Mouse (Mus musculus) brain, embryonic 14.5 days (tissue): ENCODE measurements at regions not wholly inside any gene's neighbourhood (a gene's known extent, or its start where the extent isn't known, plus 50 kb on each side); places are given as distances from the start of the nearest gene placed in this dataset.

Experiments
- CTCF ChIP-seq: fragments of 200-500 bp; IDR thresholded peaks from 2 replicates; pipeline ENCODE4 v1.5.1; 2012; ENCODE audit warnings: inconsistent platforms, mild to moderate bottlenecking, moderate library complexity, borderline replicate concordance; ENCODE audit not compliant: insufficient read depth, insufficient read length; ENCODE audit errors: extremely low read depth
- POLR2A ChIP-seq: fragments of 200-500 bp; IDR thresholded peaks from 2 replicates; pipeline ENCODE4 v1.6.1; 2012; ENCODE audit warnings: mild to moderate bottlenecking, inconsistent platforms, borderline replicate concordance; ENCODE audit not compliant: poor library complexity, insufficient read depth, insufficient read length, severe bottlenecking; ENCODE audit errors: extremely low read depth

- TF ChIP-seq POLR2A: no peak
- TF ChIP-seq CTCF: no peak
Observed at GRCm38 (mm10) chrX:12822777-12823176, 60.9 kb upstream of the Med14 start.
